Mouse (Mus musculus) forebrain, embryonic 11.5 days (tissue): ENCODE data around the gene Ntng1. TPM values are rescaled to one million over a fixed set of nuclear protein-coding genes. Genes with fewer than 3 reads are reported as not detected.

Experiments used
- ATAC-seq: fragments of 200-750 bp; cut with Nextera tagmentation; replicated peaks from 2 replicates; pipeline ENCODE4 v1.8.0; 2017; ENCODE audit warnings: moderate TSS enrichment; ENCODE audit not compliant: low FRiP score
- DNase-seq: peaks from one replicate; pipeline ENCODE4 v3.0.0-alpha.2; 2017; ENCODE audit warnings: low spot score
- H3K27ac ChIP-seq: fragments of 300-500 bp; sonication (generic); 2 replicates; pipeline ENCODE4 v1.5.1; 2014; ENCODE audit warnings: low read depth, low read length
- H3K27me3 ChIP-seq: fragments of 300-500 bp; sonication (generic); 2 replicates; pipeline ENCODE4 v1.6.1; 2014; ENCODE audit warnings: mild to moderate bottlenecking, low read length, mixed read lengths; ENCODE audit not compliant: control insufficient read depth, insufficient read depth
- H3K36me3 ChIP-seq: fragments of 300-500 bp; sonication (generic); 2 replicates; pipeline ENCODE4 v1.6.1; 2014; ENCODE audit warnings: mild to moderate bottlenecking, low read length, moderate library complexity, mixed read lengths; ENCODE audit not compliant: control insufficient read depth, insufficient read depth
- H3K4me1 ChIP-seq: fragments of 300-500 bp; sonication (generic); replicated peaks from 2 replicates; pipeline ENCODE4 v1.6.1; 2014; ENCODE audit warnings: low read length, mixed read lengths; ENCODE audit not compliant: control insufficient read depth, insufficient read depth
- H3K4me2 ChIP-seq: fragments of 300-500 bp; sonication (generic); 2 replicates; pipeline ENCODE4 v1.6.1; 2014; ENCODE audit warnings: low read depth, mild to moderate bottlenecking, low read length, moderate library complexity, mixed read lengths; ENCODE audit not compliant: severe bottlenecking
- H3K4me3 ChIP-seq: fragments of 300-500 bp; sonication (generic); 2 replicates; pipeline ENCODE4 v1.5.1; 2014; ENCODE audit warnings: low read depth, low read length
- H3K9ac ChIP-seq: fragments of 300-500 bp; sonication (generic); 2 replicates; pipeline ENCODE4 v1.6.1; 2014; ENCODE audit warnings: low read length
- H3K9me3 ChIP-seq: fragments of 300-500 bp; sonication (generic); 2 replicates; pipeline ENCODE4 v1.6.1; 2016; ENCODE audit warnings: low read length, mixed read lengths; ENCODE audit not compliant: control insufficient read depth
- WGBS: fragments of 180-500 bp; shearing (Covaris S2); extraction: QIAGEN DNeasy Blood & Tissue Kit; methylation state at CpG from one replicate; pipeline ENCODE4 v1.1.7; 2014; 5-methylcytosine and 5-hydroxymethylcytosine counted together
- polyA plus RNA-seq: library from polyadenylated mRNA; unstranded; fragments of >200 nt; fragmentation: Nextera tagmentation; extraction: Ambion mirVana; gene quantifications from 2 replicates; pipeline ENCODE4 v1.2.1, GENCODE M21; 2014

Gene Ntng1
- polyA plus RNA-seq, 1 experiment from 2014 or later: 2.0 TPM

DNA sequence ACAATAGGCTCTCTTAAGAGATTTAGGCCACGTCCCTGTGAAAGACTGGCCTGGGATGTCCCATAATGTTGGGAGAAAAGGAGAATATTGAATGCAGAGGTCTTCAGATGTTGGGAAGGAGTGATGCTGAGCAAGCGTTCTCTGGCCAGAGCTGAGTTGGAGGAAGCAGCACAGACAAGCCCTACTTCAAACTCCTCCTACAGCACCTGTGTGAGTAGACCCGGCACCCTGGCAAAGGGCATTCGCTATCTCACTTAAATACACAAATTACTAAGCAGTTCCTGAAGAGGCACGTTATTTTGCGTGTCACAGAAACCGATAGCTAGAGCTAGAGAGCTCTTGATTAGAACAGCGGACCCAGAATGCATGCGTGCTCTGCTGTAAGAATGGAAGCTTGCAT lies 10.7 kb downstream of the Ntng1 start:
- ATAC-seq (no peak), DNase-seq (no peak)
- WGBS: 85% methylated on average over 9 of the region's 9 CpGs
- H3K4me1 ChIP-seq: no peaks in the 10 kb centered on the region; the same call in 1 of the 2 replicates
- no peak overlapping the region for H3K27ac ChIP-seq
- no peak overlapping the region for H3K4me2 ChIP-seq
- H3K9ac ChIP-seq: no peak overlapping the region
- H3K9me3 ChIP-seq: no peaks in the 10 kb centered on the region
- no peak overlapping the region for H3K4me3 ChIP-seq
- no peaks in the 10 kb centered on the region for H3K27me3 ChIP-seq
- no peaks in the 10 kb centered on the region for H3K36me3 ChIP-seq

DNA sequence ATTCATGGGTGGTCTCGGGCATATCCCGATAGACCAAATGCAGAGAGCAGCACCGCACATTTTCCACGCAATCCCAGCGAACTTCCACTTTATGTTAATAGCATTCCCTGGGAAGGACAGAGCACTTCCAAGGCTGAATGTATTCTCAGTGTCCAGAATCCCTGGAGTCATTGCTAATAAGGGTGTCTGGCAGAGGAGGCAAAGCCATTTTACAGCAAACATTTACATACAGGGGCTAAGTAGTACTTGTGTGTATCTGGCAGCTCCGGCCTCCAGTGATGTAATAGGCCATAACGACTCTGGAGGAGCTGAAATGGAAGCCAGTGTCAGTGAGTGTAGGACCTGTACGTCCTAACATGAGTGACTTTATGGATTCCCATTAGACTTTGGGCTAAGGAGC lies 11.5 kb downstream of the Ntng1 start:
- no peak overlapping the region for H3K27ac ChIP-seq
- DNase-seq (no peak), ATAC-seq (peak; percentile 51; the same call in 1 of the 2 replicates)
- H3K4me3 ChIP-seq: no peak overlapping the region
- 79% methylated on average over 8 of the region's 8 CpGs for WGBS
- H3K36me3 ChIP-seq: no peaks in the 10 kb centered on the region
- no peak overlapping the region for H3K9ac ChIP-seq
- no peak overlapping the region for H3K4me2 ChIP-seq
- no peaks in the 10 kb centered on the region for H3K9me3 ChIP-seq
- H3K4me1 ChIP-seq: no peaks in the 10 kb centered on the region; the same call in 1 of the 2 replicates
- no peaks in the 10 kb centered on the region for H3K27me3 ChIP-seq

DNA sequence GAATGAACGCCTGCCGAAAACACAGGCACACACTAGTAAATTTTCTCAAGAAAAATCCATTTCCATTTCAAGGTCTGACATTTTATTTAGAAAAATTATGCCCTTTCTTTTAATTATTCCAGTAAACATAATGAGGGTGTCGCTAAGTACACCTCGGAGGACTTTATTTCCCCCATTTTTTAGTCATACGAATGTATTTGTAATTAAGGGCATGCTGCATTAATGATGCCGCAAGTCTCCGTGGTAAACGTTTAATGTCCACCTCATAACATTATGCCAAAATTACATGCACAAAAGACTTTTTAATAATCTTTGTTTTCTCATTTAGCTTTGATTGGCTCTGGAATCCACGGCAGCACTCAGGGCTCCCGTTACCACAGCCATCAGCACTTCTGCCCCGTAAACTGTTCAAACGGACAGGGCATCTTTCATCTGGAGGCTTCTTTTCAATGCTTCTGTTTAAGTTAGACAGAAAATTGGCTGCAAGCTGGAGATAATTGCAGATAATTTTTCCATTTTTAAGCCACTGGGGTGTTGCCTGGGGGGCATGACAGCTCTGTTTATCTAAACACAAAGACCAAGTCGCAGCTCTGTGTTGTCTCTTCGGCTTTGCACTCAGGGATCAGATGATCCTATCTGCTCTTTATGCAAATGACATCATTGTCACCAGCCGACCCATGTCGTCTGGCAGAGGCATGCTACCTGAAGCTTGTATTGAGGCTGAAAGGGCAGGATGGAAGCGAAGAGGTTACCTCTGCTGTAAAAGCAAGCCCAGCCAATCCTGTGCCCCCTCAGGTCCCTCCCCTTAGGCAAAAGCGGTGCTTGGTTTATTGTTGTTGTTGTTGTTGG lies 12.5 kb downstream of the Ntng1 start:
- Histone ChIP-seq H3K27me3 (no peaks in the 10 kb centered on the region), H3K36me3 (no peaks in the 10 kb centered on the region), H3K9me3 (no peaks in the 10 kb centered on the region), H3K27ac (no peak overlapping the region), H3K4me1 (no peaks in the 10 kb centered on the region; the same call in 1 of the 2 replicates), H3K4me2 (no peak overlapping the region; the same call in 1 of the 2 replicates), H3K9ac (no peak overlapping the region), H3K4me3 (no peak overlapping the region)
- DNase-seq (no peak), ATAC-seq (0 out of 2 replicates have a peak, but pooled peaks have one; percentile 46)
- 56% methylated on average over 18 of the region's 18 CpGs for WGBS

DNA sequence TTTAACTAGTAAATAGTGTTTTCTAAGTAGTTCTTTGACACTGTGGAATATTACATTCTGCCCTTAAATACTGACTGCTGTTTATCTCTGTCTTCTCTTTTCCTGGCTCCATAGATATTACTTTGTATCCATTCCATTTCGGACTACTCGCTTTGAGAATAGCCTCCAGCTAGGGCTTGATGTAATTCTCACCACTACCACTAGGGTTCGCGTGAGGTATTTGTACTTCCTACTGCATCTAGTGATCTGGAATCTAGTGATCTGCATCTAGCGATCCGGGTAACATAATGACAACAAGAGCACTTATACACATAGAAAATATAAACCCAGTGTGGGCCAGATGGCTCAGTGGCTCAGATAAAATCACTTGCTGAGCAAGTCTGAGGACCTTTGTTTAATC lies 14.2 kb downstream of the Ntng1 start:
- Histone ChIP-seq H3K4me2 (no peak overlapping the region), H3K27me3 (no peaks in the 10 kb centered on the region), H3K9ac (no peak overlapping the region), H3K9me3 (no peaks in the 10 kb centered on the region), H3K4me3 (no peak overlapping the region), H3K27ac (no peak overlapping the region), H3K36me3 (no peaks in the 10 kb centered on the region), H3K4me1 (no peaks in the 10 kb centered on the region; the same call in 1 of the 2 replicates)
- DNase-seq (no peak), ATAC-seq (no peak)
- WGBS: 69% methylated on average over 6 of the region's 6 CpGs

DNA sequence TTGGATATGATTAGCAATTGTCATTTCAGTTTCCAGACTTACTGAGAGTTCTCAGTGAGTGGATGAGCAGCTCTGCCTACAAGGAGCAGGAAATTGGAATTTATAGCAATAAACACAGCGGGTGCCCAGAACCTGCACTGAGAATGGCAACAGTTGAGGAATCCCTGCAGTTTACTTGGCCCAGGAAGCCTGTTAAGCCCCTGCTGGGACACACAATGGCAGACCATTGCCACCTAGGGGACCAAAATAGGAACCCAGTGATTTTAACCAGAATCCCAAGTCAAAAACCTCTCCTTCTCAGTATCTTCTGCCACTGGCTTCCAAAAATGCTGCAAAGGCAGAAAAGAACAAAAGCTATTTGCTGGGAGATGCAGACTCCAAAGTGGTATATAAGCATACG lies 37.8 kb downstream of the Ntng1 start:
- WGBS: 40% methylated on average over 2 of the region's 2 CpGs
- Histone ChIP-seq H3K27me3 (no peaks in the 10 kb centered on the region), H3K27ac (no peak overlapping the region), H3K4me1 (no peaks in the 10 kb centered on the region), H3K4me3 (no peak overlapping the region), H3K9ac (no peak overlapping the region), H3K36me3 (no peaks in the 10 kb centered on the region), H3K4me2 (no peak overlapping the region), H3K9me3 (no peaks in the 10 kb centered on the region)
- ATAC-seq: no peak
- no peak for DNase-seq

DNA sequence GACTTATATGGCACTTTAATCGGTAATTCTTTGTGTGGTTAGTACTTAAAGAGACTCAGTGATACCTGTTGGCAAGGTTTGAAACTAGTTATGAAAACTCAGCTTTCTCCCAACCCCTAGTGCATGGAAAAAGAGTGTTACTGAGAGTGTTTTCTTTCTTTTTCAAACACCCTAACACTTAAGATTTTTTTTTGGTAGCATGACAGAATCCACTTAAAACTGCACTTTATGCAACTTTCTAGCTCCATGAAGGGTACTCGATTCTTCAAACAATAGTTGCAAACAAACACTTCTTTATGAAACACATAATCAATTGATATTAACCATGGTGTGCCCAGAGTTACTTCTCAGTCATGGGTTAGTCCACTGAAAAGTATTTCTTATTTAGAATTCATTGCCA lies 49.4 kb downstream of the Ntng1 start:
- WGBS: 78% methylated on average over 2 of the region's 2 CpGs
- H3K4me3 ChIP-seq: no peak overlapping the region
- ATAC-seq (no peak), DNase-seq (no peak)
- H3K27ac ChIP-seq: no peak overlapping the region
- H3K9ac ChIP-seq: no peak overlapping the region
- H3K4me1 ChIP-seq: no peaks in the 10 kb centered on the region
- no peaks in the 10 kb centered on the region for H3K27me3 ChIP-seq
- H3K36me3 ChIP-seq: no peaks in the 10 kb centered on the region
- H3K9me3 ChIP-seq: no peaks in the 10 kb centered on the region
- no peak overlapping the region for H3K4me2 ChIP-seq

DNA sequence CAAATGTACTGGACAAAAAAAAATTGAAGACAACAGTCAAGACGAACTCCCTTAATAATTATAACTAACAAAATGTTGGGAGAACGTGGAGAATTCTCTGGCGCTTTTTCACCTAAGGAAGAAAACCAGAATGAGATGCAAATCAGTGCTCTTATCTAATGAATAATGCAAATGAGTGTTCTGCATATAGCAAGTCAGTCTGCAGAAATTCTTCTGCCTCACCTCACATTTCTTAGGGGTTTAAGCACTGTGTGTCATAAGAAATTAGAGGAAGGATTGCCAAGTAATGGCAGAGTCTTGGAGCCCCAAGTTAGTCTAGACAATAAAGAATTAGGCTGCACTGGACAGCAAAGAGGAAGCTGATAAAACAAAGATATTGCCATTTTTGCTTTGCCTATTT lies 49.8 kb downstream of the Ntng1 start:
- H3K4me1 ChIP-seq: no peaks in the 10 kb centered on the region
- H3K4me2 ChIP-seq: no peak overlapping the region
- H3K9me3 ChIP-seq: no peaks in the 10 kb centered on the region
- 80% methylated on average over 3 of the region's 3 CpGs for WGBS
- H3K27ac ChIP-seq: no peak overlapping the region
- H3K9ac ChIP-seq: no peak overlapping the region
- no peaks in the 10 kb centered on the region for H3K27me3 ChIP-seq
- no peaks in the 10 kb centered on the region for H3K36me3 ChIP-seq
- ATAC-seq (no peak), DNase-seq (no peak)
- no peak overlapping the region for H3K4me3 ChIP-seq

DNA sequence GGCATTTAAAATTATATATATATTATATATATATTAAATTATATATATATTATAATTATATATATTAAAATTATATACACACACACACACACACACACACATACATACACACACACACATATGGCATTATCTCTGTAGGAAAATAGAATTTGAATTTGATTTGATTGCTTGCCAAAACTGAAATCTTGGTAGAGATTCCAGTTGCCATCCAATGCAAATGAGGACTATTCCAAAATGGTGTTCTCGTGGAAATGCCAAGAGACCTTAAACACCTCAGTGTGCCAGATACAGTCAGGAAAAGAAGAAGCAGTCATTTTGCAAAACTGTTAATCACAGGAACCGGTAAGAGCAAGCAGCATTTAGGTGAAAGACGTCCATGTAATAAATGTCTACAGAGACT lies 51.3 kb downstream of the Ntng1 start:
- Histone ChIP-seq H3K27ac (no peak overlapping the region), H3K27me3 (no peaks in the 10 kb centered on the region), H3K9ac (no peak overlapping the region), H3K4me2 (no peak overlapping the region), H3K9me3 (no peaks in the 10 kb centered on the region), H3K4me1 (no peaks in the 10 kb centered on the region), H3K36me3 (no peaks in the 10 kb centered on the region), H3K4me3 (no peak overlapping the region)
- DNase-seq (no peak), ATAC-seq (no peak)
- 89% methylated on average over 3 of the region's 3 CpGs for WGBS

DNA sequence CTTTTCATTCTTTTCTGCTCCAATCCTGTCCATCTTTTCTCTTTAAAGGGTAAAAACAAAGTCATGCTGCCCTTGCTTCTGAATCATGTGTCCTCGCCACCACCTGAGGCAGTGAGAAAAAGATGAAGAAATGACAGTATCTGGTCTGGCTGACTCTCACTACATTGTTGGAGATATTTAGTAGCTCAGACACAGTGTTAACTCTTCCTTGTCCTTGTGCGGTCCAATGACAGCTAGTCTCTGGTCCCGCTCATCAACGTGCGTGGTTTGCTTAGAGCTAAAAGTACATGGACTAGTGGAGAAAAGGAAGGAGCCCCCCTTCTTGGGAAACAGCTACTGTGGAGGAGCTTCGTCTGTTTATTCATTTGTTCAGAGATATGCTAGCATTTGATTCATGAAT lies 56.6 kb downstream of the Ntng1 start:
- Histone ChIP-seq H3K27me3 (no peaks in the 10 kb centered on the region), H3K4me3 (no peak overlapping the region), H3K9ac (no peak overlapping the region), H3K4me2 (no peak overlapping the region), H3K9me3 (no peaks in the 10 kb centered on the region), H3K36me3 (no peaks in the 10 kb centered on the region), H3K27ac (no peak overlapping the region), H3K4me1 (no peaks in the 10 kb centered on the region)
- 89% methylated on average over 6 of the region's 6 CpGs for WGBS
- no peak for DNase-seq
- ATAC-seq: no peak
